Mouse (Mus musculus): ENCODE data around the gene Tmem251. TPM values are rescaled to one million over a fixed set of nuclear protein-coding genes. Genes with fewer than 3 reads are reported as not detected.

The Tmem251 gene
- 3.4 TPM for polyA plus RNA-seq (2014; fragmentation: Illumina TruSeq; extraction: RNeasy Lipid Tissue Mini Kit (QIAGEN cat#74804); ENCODE audit: low read depth, low replicate concordance)

GRCm38 (mm10) chr12:102743589-102744574, at the start of gene Tmem251, which contains the start of gene Moap1:
Gene Tmem251 (plus strand): TSS chr12:102743762.
Gene Moap1 (minus strand): TSS chr12:102743661.

GRCm38 (mm10) chr12:102704457-102705198, 38.9 kb upstream of the Tmem251 start, which contains the start of gene Itpk1:
Gene Itpk1 (minus strand): TSS chr12:102704930.

GRCm38 (mm10) chr12:102757689-102758402, 14.3 kb downstream of the Tmem251 start, which contains the start of the genes Gm28051, Gon7 and Ubr7:
Gene Gm28051 (minus strand): TSS chr12:102757765.
Gene Gon7 (minus strand): TSS chr12:102757803.
Gene Ubr7 (plus strand): TSS chr12:102757967.

GRCm38 (mm10) chr12:102758403-102758756, 14.8 kb downstream of the Tmem251 start, which contains the start of gene Gm20604:
Gene Gm20604 (minus strand): TSS chr12:102758672.

Other genes with a start within 250 kb of the Tmem251 start
- 0.95 TPM for gene Chga, start 188.8 kb upstream of the Tmem251 start, polyA plus RNA-seq (2014; fragmentation: Illumina TruSeq; extraction: RNeasy Lipid Tissue Mini Kit (QIAGEN cat#74804); ENCODE audit: low read depth, low replicate concordance)
- gene Itpk1, start 38.8 kb upstream of the Tmem251 start, polyA plus RNA-seq (2014; fragmentation: Illumina TruSeq; extraction: RNeasy Lipid Tissue Mini Kit (QIAGEN cat#74804); ENCODE audit: low read depth, low replicate concordance), result 1.3 TPM
- gene Moap1, start 101 bp upstream of the Tmem251 start, polyA plus RNA-seq (2014; fragmentation: Illumina TruSeq; extraction: RNeasy Lipid Tissue Mini Kit (QIAGEN cat#74804); ENCODE audit: low read depth, low replicate concordance), result 57.4 TPM
- gene Gm28051, start 14.0 kb downstream of the Tmem251 start, polyA plus RNA-seq (2014; fragmentation: Illumina TruSeq; extraction: RNeasy Lipid Tissue Mini Kit (QIAGEN cat#74804); ENCODE audit: low read depth, low replicate concordance), result not detected
- 9.2 TPM for gene Gon7, start 14.0 kb downstream of the Tmem251 start, polyA plus RNA-seq (2014; fragmentation: Illumina TruSeq; extraction: RNeasy Lipid Tissue Mini Kit (QIAGEN cat#74804); ENCODE audit: low read depth, low replicate concordance)
- gene Ubr7, start 14.2 kb downstream of the Tmem251 start, polyA plus RNA-seq (2014; fragmentation: Illumina TruSeq; extraction: RNeasy Lipid Tissue Mini Kit (QIAGEN cat#74804); ENCODE audit: low read depth, low replicate concordance), result 106 TPM
- 74.1 TPM for gene Gm20604, start 14.9 kb downstream of the Tmem251 start, polyA plus RNA-seq (2014; fragmentation: Illumina TruSeq; extraction: RNeasy Lipid Tissue Mini Kit (QIAGEN cat#74804); ENCODE audit: low read depth, low replicate concordance)
- gene Btbd7, start 134.7 kb downstream of the Tmem251 start, polyA plus RNA-seq (2014; fragmentation: Illumina TruSeq; extraction: RNeasy Lipid Tissue Mini Kit (QIAGEN cat#74804); ENCODE audit: low read depth, low replicate concordance), result 61.4 TPM
- gene Cox8c, start 155.6 kb downstream of the Tmem251 start, polyA plus RNA-seq (2014; fragmentation: Illumina TruSeq; extraction: RNeasy Lipid Tissue Mini Kit (QIAGEN cat#74804); ENCODE audit: low read depth, low replicate concordance), result 900 TPM
- 0.69 TPM for gene Unc79, start 205.1 kb downstream of the Tmem251 start, polyA plus RNA-seq (2014; fragmentation: Illumina TruSeq; extraction: RNeasy Lipid Tissue Mini Kit (QIAGEN cat#74804); ENCODE audit: low read depth, low replicate concordance)

Measured in testis, adult 10 weeks (tissue).